Mouse (Mus musculus): ENCODE measurements around the gene Epsti1.

Gene Epsti1

GRCm38 (mm10) chr14:77923076-77923865, 19.2 kb downstream of the Epsti1 start:
- no peak for DNase-seq (ENCODE audit: low read depth, low spot score)

- DNase-seq (ENCODE audit: low read depth, low spot score) = no peak
Measured at GRCm38 (mm10) chr14:77925414-77925813, 21.4 kb downstream of the Epsti1 start.

- peak; percentile 50 for DNase-seq (ENCODE audit: low read depth, low spot score)
Measured at GRCm38 (mm10) chr14:77926718-77927117, 22.7 kb downstream of the Epsti1 start.

- DNase-seq (ENCODE audit: low read depth, low spot score) = peak; percentile 63
Measured at GRCm38 (mm10) chr14:77928021-77928420, 24.0 kb downstream of the Epsti1 start.

- no peak for DNase-seq (ENCODE audit: low read depth, low spot score)
Measured at GRCm38 (mm10) chr14:77928653-77929052, 24.6 kb downstream of the Epsti1 start.

- DNase-seq (ENCODE audit: low read depth, low spot score) = no peak
Measured at GRCm38 (mm10) chr14:77929139-77929678, 25.2 kb downstream of the Epsti1 start.

GRCm38 (mm10) chr14:77932150-77933047, 28.4 kb downstream of the Epsti1 start:
- DNase-seq (ENCODE audit: low read depth, low spot score) = peak; percentile 27

GRCm38 (mm10) chr14:77933243-77933642, 29.2 kb downstream of the Epsti1 start:
- peak; percentile 82 for DNase-seq (ENCODE audit: low read depth, low spot score)

- no peak for DNase-seq (ENCODE audit: low read depth, low spot score)
Measured at GRCm38 (mm10) chr14:77934431-77934830, 30.4 kb downstream of the Epsti1 start.

- DNase-seq (ENCODE audit: low read depth, low spot score) = peak; percentile 40
Measured at GRCm38 (mm10) chr14:77941105-77941504, 37.1 kb downstream of the Epsti1 start.

- DNase-seq (ENCODE audit: low read depth, low spot score) = no peak
Measured at GRCm38 (mm10) chr14:77942235-77942634, 38.2 kb downstream of the Epsti1 start.

- no peak for DNase-seq (ENCODE audit: low read depth, low spot score)
Measured at GRCm38 (mm10) chr14:77942793-77943558, 38.9 kb downstream of the Epsti1 start.

GRCm38 (mm10) chr14:77961741-77962140, 57.7 kb downstream of the Epsti1 start:
- no peak for DNase-seq (ENCODE audit: low read depth, low spot score)

GRCm38 (mm10) chr14:77963525-77963924, 59.5 kb downstream of the Epsti1 start:
- DNase-seq (ENCODE audit: low read depth, low spot score) = no peak

- no peak for DNase-seq (ENCODE audit: low read depth, low spot score)
Measured at GRCm38 (mm10) chr14:77971355-77971754, 67.3 kb downstream of the Epsti1 start.

GRCm38 (mm10) chr14:77974221-77974620, 70.2 kb downstream of the Epsti1 start:
- DNase-seq (ENCODE audit: low read depth, low spot score) = no peak

- no peak for DNase-seq (ENCODE audit: low read depth, low spot score)
Measured at GRCm38 (mm10) chr14:77975702-77976101, 71.7 kb downstream of the Epsti1 start.

GRCm38 (mm10) chr14:77981516-77981915, 77.5 kb downstream of the Epsti1 start:
- no peak for DNase-seq (ENCODE audit: low read depth, low spot score)

GRCm38 (mm10) chr14:77997731-77998130, 93.7 kb downstream of the Epsti1 start:
- peak; percentile 78 for DNase-seq (ENCODE audit: low read depth, low spot score)

- DNase-seq (ENCODE audit: low read depth, low spot score) = no peak
Measured at GRCm38 (mm10) chr14:78004486-78004885, 100.4 kb downstream of the Epsti1 start.

- no peak for DNase-seq (ENCODE audit: low read depth, low spot score)
Measured at GRCm38 (mm10) chr14:78008019-78008418, 104.0 kb downstream of the Epsti1 start.

Data from R1 (cell line).